Mouse (Mus musculus) G1E (cell line): Measurements from ENCODE around the gene Ggcx.

Experiments used
- CTCF ChIP-seq: IDR thresholded peaks from 2 replicates; pipeline ENCODE4 v1.5.1; 2012; ENCODE audit warnings: low read depth, low read length, inconsistent platforms, mixed read lengths
- TAL1 ChIP-seq: conservative IDR thresholded peaks from 2 replicates; pipeline ENCODE4 v1.6.1; 2012; ENCODE audit warnings: low read depth, low read length, inconsistent platforms, mixed read lengths

DNA sequence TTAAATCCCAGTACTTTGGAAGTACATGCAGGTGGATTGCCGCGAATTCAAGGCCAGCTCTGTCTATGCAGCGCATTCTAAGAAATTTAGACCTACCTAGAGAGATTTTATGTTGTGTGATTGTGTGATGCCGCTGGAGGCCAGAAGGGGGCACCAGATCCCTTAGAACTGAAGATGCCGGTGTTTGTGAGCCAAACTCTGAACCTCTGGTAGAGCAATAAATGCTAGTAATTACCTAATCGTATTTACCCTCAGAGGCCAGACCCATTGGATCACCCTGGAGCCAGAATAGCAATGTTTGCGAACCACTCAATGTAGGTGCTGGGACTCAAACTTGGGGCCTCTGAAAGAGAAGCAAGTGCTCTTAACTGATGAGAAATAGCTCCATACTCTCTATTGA, 12.2 kb upstream of the Ggcx start:
- no peak for TF ChIP-seq TAL1
- TF ChIP-seq CTCF, result peak; percentile 70
